Mouse (Mus musculus): ENCODE data around the gene Dlgap4. TPM values are rescaled to one million over a fixed set of nuclear protein-coding genes. Genes with fewer than 3 reads are reported as not detected.

The Dlgap4 gene
- polyA plus RNA-seq, 1 experiment from 2014 or later: 70.0 TPM

- WGBS: 86% methylated on average over 12 of the region's 12 CpGs
- H3K36me3 ChIP-seq: no peaks in the 10 kb centered on the region
- H3K4me1 ChIP-seq: peaks cover 71% of the 10 kb centered on the region
- H3K27ac ChIP-seq: peak overlapping the region; percentile 70; the same call in 1 of the 2 replicates
- H3K27me3 ChIP-seq: no peaks in the 10 kb centered on the region
- ATAC-seq (replicated peaks; ENCODE audit: low FRiP score): 0 out of 2 replicates have a peak, but pooled peaks have one; percentile 50
- H3K9ac ChIP-seq: no peak overlapping the region
- 0 out of 2 replicates have a peak overlapping the region, but pooled peaks have one; percentile 1 for H3K4me2 ChIP-seq
- H3K4me3 ChIP-seq (replicated peaks): no peak overlapping the region
- no peaks in the 10 kb centered on the region for H3K9me3 ChIP-seq (replicated peaks)
Measured at GRCm38 (mm10) chr2:156730501-156730921, 117.0 kb downstream of the Dlgap4 start.

- Histone ChIP-seq H3K9ac (no peak overlapping the region), H3K36me3 (no peaks in the 10 kb centered on the region), H3K9me3 (replicated peaks) (no peaks in the 10 kb centered on the region), H3K4me3 (replicated peaks) (no peak overlapping the region), H3K27me3 (no peaks in the 10 kb centered on the region), H3K27ac (peak overlapping the region; percentile 30; the same call in 1 of the 2 replicates), H3K4me1 (peaks cover 71% of the 10 kb centered on the region), H3K4me2 (no peak overlapping the region)
- ATAC-seq (replicated peaks; ENCODE audit: low FRiP score): no peak
Measured at GRCm38 (mm10) chr2:156731592-156731991, 118.1 kb downstream of the Dlgap4 start.

GRCm38 (mm10) chr2:156732109-156732508 lies 118.6 kb downstream of the Dlgap4 start:
- Histone ChIP-seq H3K27me3 (no peaks in the 10 kb centered on the region), H3K4me3 (replicated peaks) (no peak overlapping the region), H3K4me2 (no peak overlapping the region), H3K9me3 (replicated peaks) (no peaks in the 10 kb centered on the region), H3K9ac (no peak overlapping the region), H3K27ac (peak overlapping the region; percentile 30; the same call in 1 of the 2 replicates), H3K4me1 (peaks cover 71% of the 10 kb centered on the region), H3K36me3 (no peaks in the 10 kb centered on the region)
- peak; percentile 47 for ATAC-seq (replicated peaks; ENCODE audit: low FRiP score)
- WGBS: 53% methylated on average over 6 of the region's 6 CpGs

- no peaks in the 10 kb centered on the region for H3K36me3 ChIP-seq
- no peak overlapping the region for H3K4me3 ChIP-seq (replicated peaks)
- peaks cover 66% of the 10 kb centered on the region for H3K4me1 ChIP-seq
- 73% methylated on average over 3 of the region's 3 CpGs for WGBS
- no peaks in the 10 kb centered on the region for H3K9me3 ChIP-seq (replicated peaks)
- H3K9ac ChIP-seq: no peak overlapping the region
- H3K27me3 ChIP-seq: no peaks in the 10 kb centered on the region
- ATAC-seq (replicated peaks; ENCODE audit: low FRiP score): no peak
- H3K4me2 ChIP-seq: no peak overlapping the region
- H3K27ac ChIP-seq: no peak overlapping the region
Measured at GRCm38 (mm10) chr2:156735761-156736335, 122.3 kb downstream of the Dlgap4 start.

GRCm38 (mm10) chr2:156736846-156737245 lies 123.3 kb downstream of the Dlgap4 start:
- Histone ChIP-seq H3K36me3 (no peaks in the 10 kb centered on the region), H3K9ac (no peak overlapping the region), H3K4me3 (replicated peaks) (no peak overlapping the region), H3K4me1 (peaks cover 65% of the 10 kb centered on the region), H3K27me3 (no peaks in the 10 kb centered on the region), H3K4me2 (no peak overlapping the region), H3K9me3 (replicated peaks) (no peaks in the 10 kb centered on the region), H3K27ac (peak overlapping the region; percentile 56; the same call in 1 of the 2 replicates)
- ATAC-seq (replicated peaks; ENCODE audit: low FRiP score): peak; percentile 52; the same call in 1 of the 2 replicates
- WGBS: 33% methylated on average over 7 of the region's 7 CpGs

DNA sequence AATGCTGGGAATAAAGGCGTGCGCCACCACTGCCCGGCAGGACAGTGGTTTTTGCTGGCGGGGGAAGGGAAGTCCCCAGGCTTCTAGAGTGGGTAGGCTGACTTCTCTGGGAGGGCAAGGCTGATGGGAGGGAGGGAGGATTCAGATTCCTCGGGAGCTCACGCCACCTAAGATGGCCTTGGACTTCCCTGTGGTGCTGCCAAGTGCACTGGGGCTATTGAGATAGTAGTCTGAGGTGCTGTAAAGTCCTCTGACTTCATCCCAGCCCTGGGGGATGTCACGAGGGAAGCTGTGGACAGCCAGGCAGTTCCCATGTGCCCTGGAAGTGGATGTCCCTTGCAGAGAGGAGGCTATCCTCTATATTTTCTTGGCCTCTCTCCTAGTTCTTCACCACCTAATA lies 124.5 kb downstream of the Dlgap4 start:
- ATAC-seq (replicated peaks; ENCODE audit: low FRiP score): no peak
- no peak overlapping the region for H3K27ac ChIP-seq
- H3K4me3 ChIP-seq (replicated peaks): no peak overlapping the region
- H3K9ac ChIP-seq: no peak overlapping the region
- H3K36me3 ChIP-seq: no peaks in the 10 kb centered on the region
- no peaks in the 10 kb centered on the region for H3K27me3 ChIP-seq
- H3K4me1 ChIP-seq: peaks cover 65% of the 10 kb centered on the region
- H3K9me3 ChIP-seq (replicated peaks): no peaks in the 10 kb centered on the region
- WGBS: 69% methylated on average over 7 of the region's 7 CpGs
- no peak overlapping the region for H3K4me2 ChIP-seq

DNA sequence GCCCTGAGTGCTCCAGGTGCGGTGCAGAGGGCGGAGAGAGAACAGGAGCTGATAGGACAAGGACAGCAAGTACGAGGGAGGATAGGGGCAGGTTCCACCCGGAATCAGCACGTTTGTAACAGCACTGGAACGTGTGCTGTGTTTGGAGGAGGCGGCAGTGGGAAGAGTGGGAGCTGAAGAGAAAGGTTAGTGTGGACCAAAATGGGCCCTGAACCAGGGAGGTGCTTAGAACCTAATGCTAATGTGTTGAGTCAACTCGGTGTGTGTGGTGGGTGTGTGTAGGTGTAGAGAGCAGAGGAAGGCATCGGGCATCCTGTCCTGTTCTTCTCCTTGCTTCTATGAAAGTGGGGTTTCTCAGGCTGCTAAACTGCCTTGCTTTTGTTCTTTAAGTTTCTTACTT lies 127.8 kb downstream of the Dlgap4 start:
- Histone ChIP-seq H3K9me3 (replicated peaks) (no peaks in the 10 kb centered on the region), H3K4me3 (replicated peaks) (no peak overlapping the region), H3K27ac (no peak overlapping the region), H3K36me3 (peaks cover 11% of the 10 kb centered on the region), H3K4me1 (peaks cover 41% of the 10 kb centered on the region), H3K27me3 (no peaks in the 10 kb centered on the region), H3K9ac (no peak overlapping the region), H3K4me2 (no peak overlapping the region)
- 75% methylated on average over 9 of the region's 9 CpGs for WGBS
- no peak for ATAC-seq (replicated peaks; ENCODE audit: low FRiP score)

DNA sequence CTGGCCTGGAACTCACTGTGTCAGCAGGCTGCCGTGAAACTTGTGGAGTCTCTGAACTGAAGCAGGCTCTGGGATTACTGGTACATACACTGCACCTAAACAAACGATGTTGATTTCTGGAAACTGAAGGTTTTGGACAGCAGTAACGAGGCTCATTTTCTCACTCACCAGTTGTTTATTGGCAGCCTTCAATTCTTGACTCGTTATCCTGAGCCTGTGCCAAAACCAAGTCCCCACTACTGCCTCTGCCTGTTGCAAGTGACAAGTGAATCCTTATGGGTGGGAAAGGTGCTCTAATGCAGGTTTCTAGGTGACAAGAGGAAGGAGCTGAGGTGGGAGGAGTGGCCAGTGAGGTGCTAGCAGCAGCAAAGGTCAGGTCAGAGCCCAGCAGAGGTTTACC lies 128.5 kb downstream of the Dlgap4 start:
- H3K4me3 ChIP-seq (replicated peaks): no peak overlapping the region
- H3K9me3 ChIP-seq (replicated peaks): no peaks in the 10 kb centered on the region
- no peak overlapping the region for H3K27ac ChIP-seq
- H3K27me3 ChIP-seq: no peaks in the 10 kb centered on the region
- peaks cover 34% of the 10 kb centered on the region for H3K4me1 ChIP-seq
- no peak overlapping the region for H3K9ac ChIP-seq
- no peak overlapping the region for H3K4me2 ChIP-seq
- WGBS: 58% methylated on average over 4 of the region's 4 CpGs
- peaks cover 18% of the 10 kb centered on the region for H3K36me3 ChIP-seq
- ATAC-seq (replicated peaks; ENCODE audit: low FRiP score): no peak

DNA sequence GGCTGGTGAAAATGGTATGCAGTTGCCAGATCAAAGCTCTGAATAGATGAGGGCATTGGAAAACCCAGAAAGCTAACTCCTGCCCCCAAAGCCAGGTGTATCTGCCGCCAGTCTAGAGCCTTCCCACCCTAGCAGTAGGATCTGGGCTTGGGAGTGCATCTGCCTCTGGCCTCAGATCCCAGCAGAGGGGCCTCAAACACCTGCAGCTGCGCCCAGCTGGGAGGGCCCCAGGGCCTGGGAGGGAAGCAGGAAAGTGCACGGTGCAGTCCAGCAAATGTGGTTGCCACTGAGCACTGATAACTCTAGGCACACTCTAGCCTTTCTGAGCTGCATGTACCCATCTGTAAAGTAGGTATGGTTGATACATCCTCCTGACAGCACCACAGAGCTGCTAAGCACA lies 129.7 kb downstream of the Dlgap4 start:
- Histone ChIP-seq H3K4me2 (no peak overlapping the region), H3K4me1 (peaks cover 23% of the 10 kb centered on the region), H3K27me3 (no peaks in the 10 kb centered on the region), H3K9me3 (replicated peaks) (no peaks in the 10 kb centered on the region), H3K9ac (no peak overlapping the region), H3K27ac (no peak overlapping the region), H3K4me3 (replicated peaks) (no peak overlapping the region), H3K36me3 (peaks cover 31% of the 10 kb centered on the region)
- 58% methylated on average over 3 of the region's 3 CpGs for WGBS
- no peak for ATAC-seq (replicated peaks; ENCODE audit: low FRiP score)

DNA sequence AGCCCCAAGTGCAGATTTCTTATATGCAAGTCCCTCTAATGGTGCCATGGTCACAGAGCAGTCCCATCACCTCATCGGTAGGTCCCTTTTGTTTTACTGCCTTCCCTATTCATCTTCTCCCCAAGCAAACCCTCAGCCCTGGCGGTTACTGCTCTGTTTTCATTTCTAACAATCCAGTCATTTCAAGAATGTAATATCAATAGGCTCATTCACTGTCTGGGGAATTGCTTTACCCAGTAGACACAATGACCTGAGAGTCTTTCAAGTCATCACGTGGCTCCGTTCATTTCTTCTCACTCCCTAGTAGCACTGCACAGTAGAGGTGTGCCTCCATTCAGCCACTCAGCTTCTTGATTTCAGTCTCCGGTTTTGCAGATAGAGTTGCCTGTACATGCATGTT lies 130.9 kb downstream of the Dlgap4 start:
- Histone ChIP-seq H3K27me3 (no peaks in the 10 kb centered on the region), H3K27ac (no peak overlapping the region), H3K9me3 (replicated peaks) (no peaks in the 10 kb centered on the region), H3K4me3 (replicated peaks) (no peak overlapping the region), H3K9ac (no peak overlapping the region), H3K4me1 (peaks cover 23% of the 10 kb centered on the region), H3K36me3 (peaks cover 42% of the 10 kb centered on the region), H3K4me2 (no peak overlapping the region)
- 85% methylated on average over 5 of the region's 5 CpGs for WGBS
- ATAC-seq (replicated peaks; ENCODE audit: low FRiP score): no peak

DNA sequence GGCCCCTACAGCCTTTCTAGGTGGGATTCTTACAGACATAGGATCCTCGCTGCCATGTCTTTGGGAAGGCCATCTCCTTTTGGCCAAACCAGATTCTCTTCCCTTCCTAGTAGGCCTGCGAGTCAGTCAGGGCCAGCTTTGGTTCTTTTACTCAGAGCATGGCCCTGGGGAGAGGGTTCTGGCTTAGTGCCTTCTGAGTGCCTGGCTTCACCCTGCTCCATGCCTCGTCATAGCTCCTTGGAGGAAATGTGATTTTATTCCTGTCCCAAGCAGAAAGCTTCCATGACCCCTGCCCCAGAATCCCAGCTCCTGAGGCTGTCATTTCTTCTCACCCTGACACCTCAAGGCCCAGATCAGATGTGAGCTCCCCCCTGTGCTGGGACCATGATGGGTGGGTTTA lies 133.8 kb downstream of the Dlgap4 start:
- H3K4me1 ChIP-seq: peaks cover 7% of the 10 kb centered on the region; the same call in 1 of the 2 replicates
- ATAC-seq (replicated peaks; ENCODE audit: low FRiP score): no peak
- H3K27ac ChIP-seq: no peak overlapping the region
- H3K4me3 ChIP-seq (replicated peaks): no peak overlapping the region
- WGBS: 92% methylated on average over 3 of the region's 3 CpGs
- no peak overlapping the region for H3K4me2 ChIP-seq
- H3K9me3 ChIP-seq (replicated peaks): no peaks in the 10 kb centered on the region
- no peaks in the 10 kb centered on the region for H3K27me3 ChIP-seq
- no peak overlapping the region for H3K9ac ChIP-seq
- peaks cover 69% of the 10 kb centered on the region for H3K36me3 ChIP-seq

DNA sequence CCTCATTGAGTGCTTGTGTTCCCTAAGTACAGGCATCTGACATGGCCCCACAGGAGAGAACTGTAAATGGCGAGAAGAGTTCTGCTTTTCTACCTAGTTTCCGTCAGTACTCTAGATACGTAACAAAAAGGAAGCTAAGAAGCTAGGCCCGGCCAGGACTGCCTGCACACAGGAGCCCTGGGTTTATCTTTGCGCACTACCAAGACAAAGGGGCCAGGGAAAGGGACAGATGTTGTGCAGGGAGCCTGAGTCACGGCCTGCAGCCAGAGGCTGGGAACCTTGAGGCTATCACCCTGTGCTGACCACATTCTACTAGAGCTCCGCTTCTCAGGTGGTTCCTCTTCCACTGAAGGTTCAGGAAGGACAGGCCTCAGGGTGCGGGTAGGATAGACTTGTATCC lies 136.2 kb downstream of the Dlgap4 start:
- Histone ChIP-seq H3K4me3 (replicated peaks) (no peak overlapping the region), H3K4me1 (no peaks in the 10 kb centered on the region), H3K36me3 (peaks cover 87% of the 10 kb centered on the region), H3K27me3 (no peaks in the 10 kb centered on the region), H3K4me2 (no peak overlapping the region), H3K9ac (no peak overlapping the region), H3K9me3 (replicated peaks) (no peaks in the 10 kb centered on the region), H3K27ac (no peak overlapping the region)
- no peak for ATAC-seq (replicated peaks; ENCODE audit: low FRiP score)
- WGBS: 90% methylated on average over 8 of the region's 8 CpGs

DNA sequence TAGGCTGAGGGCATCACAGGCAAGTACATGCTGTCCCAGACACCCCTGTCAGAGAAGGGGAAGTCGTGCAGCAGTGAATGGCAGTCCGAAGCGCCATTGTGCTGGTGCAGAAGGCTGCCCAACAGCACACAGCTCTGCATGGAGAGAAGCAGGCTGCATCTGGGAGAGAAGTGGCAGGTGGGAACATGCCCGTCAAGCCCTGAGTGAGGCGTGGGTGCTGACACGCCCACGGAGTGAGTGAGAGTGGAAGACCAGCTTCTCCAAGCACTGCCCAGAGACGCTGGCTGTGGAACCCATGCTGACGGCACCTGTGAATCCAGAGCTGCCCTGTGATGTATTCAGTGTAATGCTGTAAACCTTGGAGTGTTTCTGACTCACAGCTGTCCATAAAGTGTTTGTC lies 143.4 kb downstream of the Dlgap4 start:
- H3K4me2 ChIP-seq: no peak overlapping the region
- no peak for ATAC-seq (replicated peaks; ENCODE audit: low FRiP score)
- no peak overlapping the region for H3K9ac ChIP-seq
- no peak overlapping the region for H3K27ac ChIP-seq
- H3K4me1 ChIP-seq: peaks cover 9% of the 10 kb centered on the region
- no peaks in the 10 kb centered on the region for H3K27me3 ChIP-seq
- 0 out of 2 replicates have a peak, but pooled peaks cover 5% of the 10 kb centered on the region for H3K9me3 ChIP-seq (replicated peaks)
- WGBS: 98% methylated on average over 9 of the region's 9 CpGs
- H3K36me3 ChIP-seq: peaks cover 91% of the 10 kb centered on the region
- no peak overlapping the region for H3K4me3 ChIP-seq (replicated peaks)
